Mouse (Mus musculus) heart, postnatal 0 days (tissue): ENCODE measurements around the gene Itpkc. TPM values are rescaled to one million over a fixed set of nuclear protein-coding genes. Genes with fewer than 3 reads are reported as not detected.

Experiments
- ATAC-seq: fragments of 200-750 bp; cut with Nextera tagmentation; 2 replicates; pipeline ENCODE4 v1.8.0; 2017; ENCODE audit warnings: low read depth, moderate number of reproducible peaks, moderate library complexity; ENCODE audit not compliant: insufficient read depth
- DNase-seq: peaks from one replicate; pipeline ENCODE4 v3.0.0-alpha.2; 2016; ENCODE audit warnings: low spot score
- H3K27ac ChIP-seq: fragments of 300-500 bp; sonication (generic); 2 replicates; pipeline ENCODE4 v1.5.1; 2014; ENCODE audit warnings: low read depth, mild to moderate bottlenecking
- H3K27me3 ChIP-seq: fragments of 300-500 bp; sonication (generic); 2 replicates; pipeline ENCODE4 v1.6.1; 2014; ENCODE audit warnings: low read length, mixed read lengths; ENCODE audit not compliant: control insufficient read depth, insufficient read depth
- H3K36me3 ChIP-seq: fragments of 300-500 bp; sonication (generic); replicated peaks from 2 replicates; pipeline ENCODE4 v1.6.1; 2014; ENCODE audit warnings: low read length, mixed read lengths; ENCODE audit not compliant: control insufficient read depth, insufficient read depth
- H3K4me1 ChIP-seq: fragments of 300-500 bp; sonication (generic); 2 replicates; pipeline ENCODE4 v1.6.1; 2014; ENCODE audit warnings: antibody characterized with exemption; ENCODE audit not compliant: control insufficient read depth, insufficient read depth
- H3K4me2 ChIP-seq: fragments of 300-500 bp; sonication (generic); 2 replicates; pipeline ENCODE4 v1.6.1; 2014; ENCODE audit warnings: low read depth, mild to moderate bottlenecking, low read length, moderate library complexity
- H3K4me3 ChIP-seq: fragments of 300-500 bp; sonication (generic); 2 replicates; pipeline ENCODE4 v1.5.1; 2014; ENCODE audit warnings: low read depth, low read length
- H3K9ac ChIP-seq: fragments of 300-500 bp; sonication (generic); replicated peaks from 2 replicates; pipeline ENCODE4 v1.6.1; 2014; ENCODE audit warnings: low read depth, low read length, mixed read lengths
- H3K9me3 ChIP-seq: fragments of 300-500 bp; sonication (generic); replicated peaks from 2 replicates; pipeline ENCODE4 v1.6.1; 2016; ENCODE audit warnings: low read length; ENCODE audit not compliant: control insufficient read depth
- CTCF ChIP-seq: IDR thresholded peaks from 2 replicates; pipeline ENCODE4 v1.5.1; 2016; ENCODE audit warnings: antibody characterized with exemption, control low read depth, low read depth
- EP300 ChIP-seq: IDR thresholded peaks from 2 replicates; pipeline ENCODE4 v1.6.1; 2016; ENCODE audit warnings: antibody characterized with exemption, low read depth
- WGBS: fragments of 180-500 bp; shearing (Covaris S2); extraction: QIAGEN DNeasy Blood & Tissue Kit; methylation state at CpG from one replicate; pipeline ENCODE4 v1.1.7; 2014; 5-methylcytosine and 5-hydroxymethylcytosine counted together
- polyA plus RNA-seq: library from polyadenylated mRNA; unstranded; fragments of >200 nt; fragmentation: Nextera tagmentation; extraction: Ambion mirVana; gene quantifications from 2 replicates; pipeline ENCODE4 v1.2.1, GENCODE M21; 2015
- total RNA-seq: library from RNA; depleted of rRNA; stranded (reverse); fragments of >200 nt; gene quantifications from 2 replicates; pipeline ENCODE4 v1.2.3, GENCODE M21; 2014; ENCODE audit warnings: low replicate concordance

Itpkc gene
- total and polyA plus RNA-seq, 2 experiments from 2014 or later, result 1.3 to 14.7 TPM

DNA sequence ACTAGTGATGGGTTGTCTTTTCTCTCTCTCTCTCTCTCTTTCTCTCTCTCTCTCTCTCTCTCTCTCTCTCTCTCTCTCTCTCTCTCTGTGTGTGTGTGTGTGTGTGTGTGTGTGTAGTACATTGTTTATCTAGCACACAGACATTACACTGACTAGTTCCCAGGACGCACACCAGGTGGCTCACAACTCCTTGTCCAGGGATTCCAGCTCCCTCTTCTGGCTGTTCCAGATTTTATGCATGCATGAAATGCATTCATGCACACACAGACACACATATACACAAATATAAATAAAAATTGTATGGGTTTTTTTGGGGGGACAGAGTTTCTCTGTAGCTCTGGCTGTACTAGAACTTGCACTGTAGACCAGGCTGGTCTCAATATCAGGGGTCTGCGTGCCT lies 9.1 kb upstream of the Itpkc start:
- 85% methylated on average over 2 of the region's 2 CpGs for WGBS
- no peaks in the 10 kb centered on the region for H3K27me3 ChIP-seq
- peaks cover 11% of the 10 kb centered on the region for H3K36me3 ChIP-seq
- H3K27ac ChIP-seq, result no peak overlapping the region
- TF ChIP-seq CTCF (no peak), EP300 (no peak)
- DNase-seq (no peak), ATAC-seq (no peak)
- H3K9me3 ChIP-seq, result no peaks in the 10 kb centered on the region
- H3K9ac ChIP-seq, result no peak overlapping the region
- H3K4me1 ChIP-seq, result peaks cover 5% of the 10 kb centered on the region
- H3K4me3 ChIP-seq, result no peak overlapping the region
- H3K4me2 ChIP-seq, result no peak overlapping the region

DNA sequence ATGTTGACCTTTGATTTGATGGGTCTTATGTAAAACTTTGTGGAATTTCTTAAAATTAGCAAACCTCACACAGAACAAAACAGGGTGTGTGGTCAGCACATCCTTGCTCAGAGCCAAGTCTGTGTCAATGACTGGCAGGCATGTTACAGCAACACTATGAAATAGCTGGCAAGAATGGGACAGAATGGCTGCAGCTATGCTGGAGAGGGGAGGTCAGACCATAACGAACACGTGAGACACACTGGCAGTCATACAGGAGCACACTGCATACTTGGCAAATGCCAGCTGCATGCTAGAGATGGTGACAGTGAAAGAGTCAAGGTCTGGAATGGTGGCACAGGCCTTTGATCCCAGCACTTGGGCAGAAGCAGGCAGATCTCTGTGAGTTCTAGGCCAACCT lies 7.3 kb upstream of the Itpkc start:
- no peak overlapping the region for H3K9ac ChIP-seq
- no peaks in the 10 kb centered on the region for H3K27me3 ChIP-seq
- DNase-seq (no peak), ATAC-seq (no peak)
- no peak overlapping the region for H3K4me2 ChIP-seq
- H3K36me3 ChIP-seq, result 0 out of 2 replicates have a peak, but pooled peaks cover 3% of the 10 kb centered on the region
- WGBS, result 69% methylated on average over 2 of the region's 2 CpGs
- TF ChIP-seq CTCF (no peak), EP300 (no peak)
- peaks cover 8% of the 10 kb centered on the region for H3K4me1 ChIP-seq
- H3K9me3 ChIP-seq, result no peaks in the 10 kb centered on the region
- no peak overlapping the region for H3K27ac ChIP-seq
- H3K4me3 ChIP-seq, result no peak overlapping the region

DNA sequence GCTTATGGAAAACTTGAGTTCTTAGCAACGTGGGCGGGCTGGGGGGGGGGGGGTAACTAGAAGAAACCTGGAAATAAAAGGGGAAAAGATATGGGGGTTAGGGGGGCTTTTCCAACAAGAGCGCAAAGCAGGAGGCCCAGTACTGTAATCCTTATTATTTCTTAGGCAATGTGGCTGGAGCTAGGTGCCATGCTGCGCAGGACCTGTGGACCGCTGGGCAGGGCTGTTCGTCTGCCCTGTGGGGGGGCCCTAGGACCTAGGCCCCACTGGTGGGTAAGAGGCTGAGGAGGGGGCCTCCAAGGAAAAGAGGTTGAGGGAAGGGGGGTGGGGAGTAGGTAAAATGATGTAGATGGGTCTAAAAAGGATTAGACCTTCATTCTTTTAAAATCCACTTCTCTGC lies 4.8 kb upstream of the Itpkc start:
- WGBS, result 6% methylated on average over 6 of the region's 6 CpGs

DNA sequence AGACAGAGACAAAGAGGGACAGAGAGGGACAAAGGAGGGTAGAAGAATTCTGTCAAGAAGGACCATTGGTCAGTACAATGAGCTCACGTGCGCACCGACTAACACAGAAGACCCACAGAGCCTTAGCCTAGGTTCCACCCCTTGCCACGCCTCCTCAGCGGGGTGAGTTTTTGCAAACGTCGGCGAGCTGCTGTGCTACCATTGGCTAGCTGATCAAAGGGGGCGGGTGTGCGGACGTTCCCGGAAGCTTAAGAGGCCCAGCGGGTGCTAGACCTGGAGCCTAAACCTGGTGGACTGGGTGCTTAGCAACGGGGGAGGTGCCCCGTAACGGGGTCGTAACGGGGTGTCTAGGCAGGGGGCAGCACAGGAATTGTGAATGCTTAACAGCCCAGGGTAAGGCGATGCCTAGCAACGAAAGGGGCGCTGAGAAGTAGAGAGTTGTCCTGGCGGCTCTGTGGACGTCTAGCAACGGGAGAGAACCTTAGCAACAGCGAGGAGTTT lies 4.4 kb upstream of the Itpkc start, which contains the start of gene Coq8b:
Gene Coq8b (plus strand): TSS at position 243 of the 501 bp plus-strand sequence.
- TF ChIP-seq CTCF (no peak; the same call in 1 of the 2 replicates), EP300 (no peak)
- Histone ChIP-seq H3K4me3 (peak within 1 kb of the TSS; percentile 60), H3K27me3 (no peaks in the 10 kb centered on the region), H3K9me3 (no peaks in the 10 kb centered on the region), H3K4me1 (peaks cover 8% of the 10 kb centered on the region), H3K9ac (peak within 1 kb of the TSS; percentile 43; the same call in 1 of the 2 replicates), H3K27ac (peak within 1 kb of the TSS; percentile 12), H3K36me3 (0 out of 2 replicates have a peak, but pooled peaks cover 3% of the 10 kb centered on the region), H3K4me2 (peak within 1 kb of the TSS; percentile 65)
- peak; percentile 94 for DNase-seq
- peak; percentile 88 for ATAC-seq
- WGBS, result under 1% methylated on average over 25 of the region's 25 CpGs

More for the DNA sequence above, 4.8 kb upstream of the Itpkc start:
- Histone ChIP-seq H3K9ac (peak overlapping the region; percentile 43; the same call in 1 of the 2 replicates), H3K27me3 (no peaks in the 10 kb centered on the region), H3K36me3 (0 out of 2 replicates have a peak, but pooled peaks cover 3% of the 10 kb centered on the region), H3K4me1 (peaks cover 8% of the 10 kb centered on the region), H3K4me3 (peak overlapping the region; percentile 60), H3K9me3 (no peaks in the 10 kb centered on the region), H3K4me2 (peak overlapping the region; percentile 65), H3K27ac (0 out of 2 replicates have a peak overlapping the region, but pooled peaks have one; percentile 8)
- TF ChIP-seq CTCF, result no peak
- no peak for TF ChIP-seq EP300
- no peak for DNase-seq
- ATAC-seq, result no peak

DNA sequence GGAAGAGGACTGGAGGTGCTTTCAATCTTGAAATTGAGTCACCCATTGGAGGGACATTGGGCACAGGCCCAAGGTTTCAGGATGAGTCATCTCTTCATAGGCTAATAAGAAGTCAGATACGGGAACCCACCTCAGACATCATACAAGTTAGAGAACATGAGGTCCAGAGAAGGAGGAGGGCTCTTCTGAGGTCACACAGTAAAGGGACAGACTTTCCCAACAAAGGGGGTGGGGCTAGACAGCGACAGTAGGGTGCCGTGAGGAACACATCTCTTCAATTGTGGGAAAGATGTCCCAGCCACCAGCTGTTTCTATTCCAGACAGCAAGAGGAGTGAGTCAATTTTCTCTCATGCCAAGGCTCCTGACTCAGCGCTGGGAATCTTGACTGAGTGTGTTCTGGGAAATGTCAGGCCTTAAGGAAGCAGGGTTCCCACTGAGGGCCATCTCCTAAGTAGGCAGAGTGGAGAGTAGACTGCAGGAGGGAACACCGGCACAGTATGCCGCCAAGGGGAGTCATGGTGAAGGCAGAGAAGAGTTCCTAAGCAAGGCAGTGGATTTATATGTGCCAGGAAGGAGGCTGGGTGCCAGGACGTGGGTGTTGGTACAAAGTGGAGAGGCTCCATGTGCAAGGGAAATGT lies 3.4 kb upstream of the Itpkc start:
- Histone ChIP-seq H3K4me2 (no peak overlapping the region), H3K9me3 (no peaks in the 10 kb centered on the region), H3K4me3 (no peak overlapping the region), H3K4me1 (peaks cover 18% of the 10 kb centered on the region), H3K36me3 (no peaks in the 10 kb centered on the region), H3K27me3 (no peaks in the 10 kb centered on the region), H3K9ac (no peak overlapping the region), H3K27ac (peak overlapping the region; percentile 12)
- TF ChIP-seq CTCF (no peak), EP300 (no peak)
- ATAC-seq (no peak), DNase-seq (no peak)
- 58% methylated on average over 7 of the region's 7 CpGs for WGBS
